Mouse (Mus musculus) adrenal gland, postnatal 4 days (tissue): ENCODE measurements around the gene Slc44a4. TPM values are rescaled to one million over a fixed set of nuclear protein-coding genes. Genes with fewer than 3 reads are reported as not detected.
"Not testable (repeated sequence)": the region's sequence is repeated elsewhere in the genome, so short reads cannot be mapped to it uniquely, and the experiment has no call there.

ENCODE experiments used
- DNase-seq, 2 experiments: peaks; one replicate each; pipeline ENCODE4 v3.0.0; 2021 to 2022; ENCODE audit warnings: low spot score in 2 of 2, mixed read lengths in 2 of 2
- total RNA-seq, 2 experiments: library from RNA; stranded (reverse); gene quantifications; 2 replicates each; pipeline ENCODE4 v1.2.3; 2021

The Slc44a4 gene
- total RNA-seq, 2 experiments from 2014 or later = 0.93 to 3.8 TPM

DNA sequence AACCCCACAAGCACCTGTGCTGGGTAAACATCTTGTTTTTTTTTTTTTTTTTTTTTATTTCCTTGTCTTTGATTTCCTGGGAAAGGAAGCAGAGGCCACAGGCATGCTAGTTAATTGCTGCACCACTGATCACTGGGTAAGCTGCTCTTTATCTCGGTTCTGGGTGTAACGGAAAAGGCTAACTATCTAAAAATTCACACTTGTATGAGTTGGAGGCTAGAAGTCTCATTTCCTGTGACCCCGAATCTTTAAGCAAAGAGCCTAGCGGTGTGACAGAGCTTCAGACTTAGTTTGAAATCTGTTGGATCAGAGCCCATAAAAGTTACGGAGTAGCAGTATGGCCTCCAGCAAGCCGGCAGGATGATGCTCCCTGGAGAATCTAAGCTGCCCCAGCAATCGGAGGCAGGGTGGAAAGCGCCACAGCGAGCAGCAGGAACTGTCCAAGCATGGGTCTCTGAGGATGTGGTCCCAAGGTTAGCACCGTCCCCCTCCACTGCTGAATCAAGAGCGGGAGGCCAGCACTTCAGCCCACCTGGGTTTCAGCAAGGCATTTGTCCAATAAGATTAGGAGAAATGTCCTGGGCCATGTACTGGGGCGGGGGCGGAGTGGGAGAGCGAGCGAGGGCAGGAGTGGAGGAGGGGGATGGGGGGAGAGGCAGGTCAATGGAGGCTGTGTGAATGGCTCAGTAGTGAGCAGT is 27.2 kb downstream of the Slc44a4 start:
- no peak for DNase-seq

DNA sequence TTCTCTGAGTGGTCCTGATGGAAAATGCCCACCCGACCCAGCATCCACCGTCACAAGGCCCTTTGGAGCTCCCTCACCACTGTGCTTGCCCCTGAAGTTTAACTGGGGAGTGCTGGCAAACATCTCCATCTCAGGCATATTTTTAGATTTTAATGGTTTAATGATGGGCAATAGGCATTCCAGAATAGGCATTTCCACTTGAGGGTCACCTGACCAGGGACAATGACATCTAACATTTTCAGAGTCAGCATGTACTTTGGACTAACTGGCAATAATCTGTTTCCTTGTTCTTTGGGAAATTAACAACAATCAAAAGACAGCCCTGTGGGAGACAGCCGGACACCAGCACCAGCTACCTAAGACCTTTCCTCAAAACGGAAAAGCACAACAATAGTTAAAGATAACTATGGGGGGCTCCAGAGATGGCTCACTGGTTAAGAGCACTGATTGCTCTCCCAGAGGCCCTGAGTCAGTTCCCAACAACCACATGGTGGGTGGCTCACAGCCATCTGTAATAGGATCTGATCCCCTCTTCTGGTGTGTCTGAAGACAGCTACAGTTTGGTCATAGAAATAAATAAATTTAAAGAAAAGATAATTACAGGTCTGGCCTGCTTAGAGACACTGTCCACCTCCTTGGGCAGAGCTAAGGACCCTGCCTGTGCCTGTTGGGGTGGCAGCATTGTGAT is 29.0 kb downstream of the Slc44a4 start:
- DNase-seq = no peak

DNA sequence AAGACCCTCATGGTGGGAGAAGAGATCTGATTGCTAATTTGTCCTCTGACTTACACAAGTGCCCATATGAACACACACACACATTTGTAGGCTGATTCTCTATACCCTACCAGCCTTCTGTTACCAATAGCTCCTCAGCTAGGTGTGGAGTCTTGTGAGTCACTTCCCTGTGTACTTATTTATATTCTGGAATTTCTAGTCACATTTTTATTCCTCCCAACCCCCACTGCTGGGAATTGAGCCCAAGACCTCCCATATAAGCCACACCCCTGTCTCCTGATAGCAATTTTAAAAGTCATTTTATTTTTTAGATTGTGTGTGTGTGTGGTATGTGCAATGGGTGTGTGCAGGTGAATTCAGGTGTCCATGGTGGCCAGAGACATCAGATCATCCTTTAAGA is 30.1 kb downstream of the Slc44a4 start:
- no peak for DNase-seq

DNA sequence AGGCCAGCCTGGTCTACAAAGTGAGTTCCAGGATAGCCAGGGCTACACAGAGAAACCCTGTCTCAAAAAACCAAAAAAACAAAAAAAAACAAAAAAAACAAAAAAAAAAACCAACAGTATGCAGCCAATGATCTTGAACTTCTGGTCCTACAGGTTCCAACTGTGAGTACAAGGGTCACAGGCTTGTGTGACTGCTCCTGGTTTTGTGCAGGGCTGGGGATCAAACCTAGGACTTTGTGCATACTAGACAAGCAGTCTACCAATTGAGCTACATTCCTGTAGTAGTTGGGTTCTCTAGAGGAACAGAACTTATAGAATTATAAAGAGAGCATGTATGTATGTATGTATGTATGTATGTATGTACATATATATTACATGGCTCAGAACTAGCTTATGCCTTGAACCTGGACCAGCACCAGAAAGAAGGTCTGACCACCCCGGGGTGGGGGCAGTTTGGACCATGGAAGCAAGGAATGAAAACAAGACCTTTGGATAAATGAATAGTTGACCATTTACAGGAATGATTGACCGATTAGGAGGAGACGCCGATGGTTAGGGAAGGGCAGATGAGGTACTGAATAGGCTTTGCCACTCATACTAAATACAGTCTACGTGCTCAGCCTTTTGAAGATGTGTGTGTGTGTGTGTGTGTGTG is 32.3 kb downstream of the Slc44a4 start:
- no peak for DNase-seq

DNA sequence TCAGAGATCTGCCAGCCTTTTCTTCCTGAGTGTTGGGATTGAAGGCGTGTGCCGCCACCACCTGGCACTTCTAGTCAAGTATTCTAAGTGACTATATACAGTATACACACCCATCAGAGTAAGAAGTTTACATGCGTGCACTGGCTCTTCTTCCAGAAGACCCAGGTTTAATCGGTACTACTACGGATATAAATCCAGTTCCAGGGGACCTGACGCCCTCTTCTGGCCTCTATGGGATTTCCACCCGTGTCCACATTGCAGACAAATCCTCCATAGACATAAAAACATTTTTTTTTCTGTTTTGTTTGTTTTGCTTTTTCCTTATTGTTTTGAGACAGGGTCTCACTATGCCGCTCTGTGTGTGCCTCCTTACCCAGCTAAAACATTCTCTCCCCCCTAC is 33.3 kb downstream of the Slc44a4 start:
- DNase-seq = no peak

DNA sequence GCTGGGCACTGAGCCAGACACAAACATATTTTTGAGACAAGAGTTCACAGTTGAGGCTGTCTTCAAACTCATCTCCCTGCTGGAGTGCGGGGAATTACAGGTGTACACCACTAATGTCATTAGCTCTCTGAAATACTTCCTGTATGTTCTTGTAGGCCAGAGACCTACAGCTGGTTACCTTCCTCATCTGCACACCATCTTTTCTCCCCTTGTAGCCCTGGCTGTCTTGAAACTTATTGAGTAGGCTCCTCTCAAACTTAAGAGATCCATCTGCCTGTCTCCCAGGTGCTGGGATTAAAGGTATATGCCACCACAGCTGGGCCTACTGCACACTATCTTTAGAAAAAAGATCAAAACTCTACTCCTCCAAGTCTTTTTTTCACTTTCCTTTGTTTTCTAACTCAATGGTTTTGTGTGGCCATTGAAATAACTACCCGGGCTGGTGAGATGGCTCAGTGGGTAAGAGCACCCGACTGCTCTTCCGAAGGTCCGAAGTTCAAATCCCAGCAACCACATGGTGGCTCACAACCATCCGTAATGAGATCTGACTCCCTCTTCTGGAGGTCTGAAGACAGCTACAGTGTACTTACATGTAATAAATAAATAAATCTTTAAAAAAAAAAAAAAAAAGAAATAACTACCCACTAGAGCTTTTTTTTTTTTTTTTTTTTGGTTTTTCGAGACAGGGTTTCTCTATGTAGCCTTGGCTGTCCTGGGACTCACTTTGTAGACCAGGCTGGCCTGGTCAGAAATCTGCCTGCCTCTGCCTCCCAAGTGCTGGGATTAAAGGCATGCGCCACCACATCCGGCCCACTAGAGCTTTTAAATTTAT is 34.7 kb downstream of the Slc44a4 start:
- DNase-seq = not testable (repeated sequence)

DNA sequence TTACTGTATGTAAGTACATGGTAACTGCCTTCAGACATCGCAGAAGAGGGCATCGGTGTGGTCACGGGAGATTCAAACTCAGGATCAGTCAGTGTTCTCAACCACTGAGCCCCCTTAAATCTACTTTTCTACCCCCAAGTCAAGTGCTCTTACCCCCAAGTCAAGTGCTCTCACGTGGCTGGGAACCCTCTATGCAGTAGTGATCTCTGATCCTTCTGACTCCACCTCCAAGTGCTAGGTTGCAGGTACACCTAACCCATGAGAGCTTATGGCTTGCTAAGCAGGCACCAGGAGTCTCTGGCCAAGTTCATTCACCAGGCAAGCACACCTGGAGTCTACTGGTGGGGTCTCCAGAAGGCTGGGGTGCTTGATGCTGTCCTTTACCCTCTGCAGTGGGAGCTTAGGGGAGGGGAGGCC is 35.3 kb downstream of the Slc44a4 start:
- no peak for DNase-seq

DNA sequence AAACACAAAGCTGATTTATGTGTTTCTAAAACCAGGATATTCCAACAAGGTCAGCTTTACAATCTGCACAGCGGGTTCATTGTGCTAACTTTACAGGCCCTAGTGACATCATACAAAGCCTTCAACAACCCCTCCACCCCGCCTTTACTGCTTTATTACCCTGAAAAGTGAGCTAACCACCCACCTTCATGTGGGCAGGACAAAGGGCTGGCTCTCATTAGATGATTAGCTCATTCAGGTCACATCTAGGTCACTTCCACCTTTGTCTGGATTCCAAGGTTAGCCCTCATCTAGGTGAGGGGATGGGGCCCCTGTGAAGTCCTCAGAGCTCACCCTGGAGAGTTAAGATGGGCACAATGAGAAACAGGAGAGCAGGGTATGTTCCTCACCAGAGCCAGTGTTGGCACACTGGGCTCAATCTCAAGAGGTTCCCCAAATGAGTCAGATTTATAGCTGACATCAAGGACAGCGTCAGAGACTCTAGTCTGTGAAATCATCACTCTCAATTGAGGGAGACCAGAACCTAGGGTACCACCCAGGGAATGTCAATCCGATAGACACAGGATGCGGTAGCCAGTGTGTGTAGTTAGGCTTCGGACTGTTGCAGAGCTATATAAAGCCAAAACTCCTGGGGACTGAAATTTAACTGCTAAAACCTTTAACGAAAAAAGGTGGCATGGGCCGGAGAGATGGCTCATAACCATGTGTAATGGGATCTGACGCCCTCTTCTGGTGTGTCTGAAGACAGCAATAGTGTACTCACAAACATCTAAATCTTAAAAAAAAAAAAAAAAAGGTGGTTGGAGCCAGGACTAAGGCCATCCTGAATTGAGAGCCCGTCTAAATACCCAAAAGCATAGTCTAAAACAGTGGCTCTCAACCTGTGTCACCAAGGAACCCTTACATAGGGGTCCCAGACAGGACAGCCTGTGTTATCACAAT is 36.5 kb downstream of the Slc44a4 start:
- DNase-seq = no peak

DNA sequence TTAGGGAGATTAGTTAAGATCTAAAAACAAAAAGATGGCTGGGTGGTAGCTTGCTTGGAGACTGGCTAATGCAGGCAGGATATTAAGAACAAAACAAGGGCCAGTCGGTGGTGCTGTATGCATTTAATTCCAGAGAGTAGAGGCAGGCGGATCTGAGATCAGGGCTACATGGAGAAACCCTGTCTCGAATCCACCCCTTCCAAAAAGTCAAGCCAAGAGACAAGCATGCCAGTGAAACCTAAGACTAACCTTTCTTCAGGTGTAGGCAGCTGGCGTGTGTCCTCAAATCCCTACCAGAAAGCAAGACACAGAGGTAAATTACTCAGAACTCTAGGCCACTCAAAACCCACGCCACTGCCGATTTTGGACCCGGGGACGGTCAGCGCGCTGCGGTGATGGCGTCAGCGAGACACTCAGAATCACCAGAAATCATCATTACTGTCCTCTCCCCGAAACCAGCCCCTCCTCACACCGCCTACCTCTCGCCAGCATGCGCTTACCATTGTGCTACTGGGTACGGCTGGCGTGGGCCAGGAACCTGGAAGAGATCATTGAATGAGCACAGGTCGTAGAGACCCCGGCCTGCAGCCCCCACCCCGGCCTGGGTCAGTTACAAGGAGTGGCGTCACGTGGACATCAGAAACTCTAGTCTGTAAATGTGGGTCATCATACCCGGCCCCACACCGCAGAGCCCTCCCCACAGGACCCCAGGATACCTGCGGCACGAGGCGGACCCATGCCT is 37.5 kb downstream of the Slc44a4 start:
- no peak for DNase-seq

DNA sequence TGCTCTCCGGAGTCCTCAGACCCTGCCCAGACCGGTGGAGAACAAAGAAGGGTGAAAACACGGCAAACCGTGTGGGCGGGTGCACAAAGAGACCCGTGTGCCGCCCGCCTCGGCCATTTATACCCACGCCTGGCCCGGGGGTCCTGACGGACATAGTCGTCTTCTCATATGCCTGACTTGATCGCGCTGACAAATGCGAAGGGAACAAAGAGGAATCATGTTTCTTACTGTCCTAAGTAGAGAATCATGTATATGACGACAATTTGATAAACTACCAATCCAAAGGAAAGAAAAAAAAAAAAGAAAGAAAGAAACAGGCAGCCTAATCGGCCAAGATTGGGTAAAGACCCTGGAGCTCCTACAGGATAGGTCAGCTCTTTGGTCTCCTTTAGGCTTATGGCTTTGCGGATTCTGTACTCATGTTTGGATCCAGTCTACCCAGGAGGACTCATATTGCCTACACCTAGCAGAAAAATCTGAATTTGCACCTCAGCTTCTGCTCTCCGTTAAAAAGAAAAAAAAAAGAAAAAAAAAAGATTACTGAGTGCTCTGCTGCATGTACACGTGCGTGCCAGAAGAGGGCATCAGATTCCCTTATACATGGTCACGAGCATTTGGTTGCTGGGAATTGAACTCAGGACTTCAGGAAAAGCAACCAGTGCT is 38.2 kb downstream of the Slc44a4 start:
- peak; percentile 48 to 62 for DNase-seq

DNA sequence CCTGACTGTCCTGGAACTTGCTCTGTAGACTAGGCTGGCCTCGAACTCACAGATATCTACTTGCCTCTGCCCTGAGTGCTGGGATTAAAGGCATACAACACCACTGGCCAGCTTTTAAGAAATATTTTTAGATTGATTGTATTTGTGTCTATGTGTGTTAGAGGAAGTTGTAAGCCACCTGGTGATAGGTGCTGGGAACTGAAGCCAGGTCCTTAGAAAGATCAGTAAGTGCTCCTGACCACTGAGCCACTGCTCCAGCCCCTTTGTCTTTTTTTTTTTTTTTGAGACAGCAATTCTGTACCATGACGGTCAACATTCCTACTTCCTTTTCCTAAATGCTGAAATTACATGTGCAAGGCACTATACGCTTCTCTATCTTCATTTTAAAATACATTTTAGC is 39.0 kb downstream of the Slc44a4 start:
- DNase-seq = no peak

DNA sequence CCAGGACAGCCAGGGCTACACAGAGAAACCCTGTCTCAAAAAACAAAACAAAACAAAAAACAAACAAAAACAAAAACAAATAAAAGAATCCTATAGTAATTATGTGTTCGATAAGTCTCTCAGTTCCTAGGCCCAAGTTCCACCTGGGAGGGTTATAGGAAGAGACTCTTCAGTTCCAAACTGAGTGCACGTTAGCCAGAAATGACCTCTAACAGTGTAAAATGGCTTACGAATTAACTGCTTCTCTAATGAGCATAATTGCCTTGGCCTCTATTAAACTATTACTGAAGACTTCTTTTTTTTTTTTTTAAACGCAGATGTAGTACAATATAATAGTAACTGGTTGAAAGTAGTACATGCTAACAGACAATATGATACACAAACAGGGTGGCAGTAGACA is 39.6 kb downstream of the Slc44a4 start:
- no peak for DNase-seq

DNA sequence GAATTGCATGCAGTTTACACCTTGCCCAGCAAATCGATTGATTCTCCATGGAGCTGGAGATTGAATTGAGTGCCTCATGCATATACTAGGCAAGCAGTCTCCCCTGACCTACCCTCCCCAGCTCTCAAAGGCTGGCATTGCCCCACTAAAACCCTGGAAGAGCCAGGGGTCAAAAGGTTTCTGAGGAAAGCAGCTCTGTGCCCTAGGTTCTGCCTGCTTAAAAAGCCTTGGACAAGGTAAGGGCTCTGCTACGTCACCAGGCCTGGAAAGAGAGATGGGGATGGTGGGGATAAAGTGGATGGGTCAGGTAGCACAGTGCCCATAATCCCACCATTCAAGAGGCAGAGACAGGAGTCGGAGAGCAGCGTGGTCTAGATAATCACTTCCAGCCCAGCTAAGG is 40.6 kb downstream of the Slc44a4 start:
- DNase-seq = no peak

DNA sequence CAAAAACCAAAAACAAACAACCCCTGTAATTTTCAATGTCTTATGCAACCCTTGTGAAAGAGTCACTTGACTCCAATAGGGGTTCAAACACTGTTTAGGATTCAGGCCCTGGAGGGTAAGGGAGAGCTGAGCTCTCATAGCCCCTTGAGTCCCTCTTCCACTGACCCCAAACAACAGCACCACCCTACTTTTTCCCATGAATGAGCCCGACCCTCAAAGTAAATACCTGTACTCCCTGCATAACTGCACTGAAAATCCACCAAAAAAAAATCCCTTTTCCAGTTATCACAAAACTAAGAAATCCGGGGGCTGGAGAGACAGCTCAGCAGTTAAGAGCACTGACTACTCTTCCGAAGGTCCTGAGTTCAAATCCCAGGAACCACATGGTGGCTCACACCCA is 41.6 kb downstream of the Slc44a4 start:
- DNase-seq = no peak

DNA sequence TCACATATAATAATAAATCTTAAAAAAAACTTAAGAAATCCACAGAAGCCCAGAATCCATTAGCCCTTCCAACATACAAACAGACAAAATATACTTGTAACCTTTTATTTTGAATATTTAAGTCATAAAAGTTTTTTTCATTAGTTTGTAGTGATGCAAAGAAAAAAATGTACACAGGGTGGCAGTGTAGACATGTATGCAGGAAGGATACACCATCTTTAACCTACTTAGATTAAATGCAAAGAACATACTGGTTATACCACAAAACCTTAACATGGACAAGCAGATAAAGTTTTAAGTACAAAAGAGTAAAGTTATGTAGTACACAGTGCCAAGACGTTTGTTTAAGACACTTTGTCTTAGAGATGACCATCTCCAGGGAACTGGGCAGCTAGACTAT is 42.1 kb downstream of the Slc44a4 start:
- no peak for DNase-seq

DNA sequence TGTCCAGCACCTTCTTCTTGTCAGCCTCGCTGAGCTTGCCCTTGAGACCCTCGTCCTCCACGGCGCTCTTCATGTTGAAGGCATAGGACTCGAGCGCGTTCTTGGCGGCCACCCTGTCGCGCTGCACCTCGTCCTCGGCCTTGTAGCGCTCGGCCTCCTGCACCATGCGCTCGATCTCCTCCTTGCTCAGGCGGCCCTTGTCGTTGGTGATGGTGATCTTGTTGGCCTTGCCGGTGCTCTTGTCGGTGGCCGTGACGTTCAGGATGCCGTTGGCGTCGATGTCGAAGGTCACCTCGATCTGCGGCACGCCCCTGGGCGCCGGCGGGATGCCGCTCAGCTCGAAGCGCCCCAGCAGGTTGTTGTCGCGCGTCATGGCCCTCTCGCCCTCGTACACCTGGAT is 43.0 kb downstream of the Slc44a4 start:
- DNase-seq = not testable (repeated sequence)

DNA sequence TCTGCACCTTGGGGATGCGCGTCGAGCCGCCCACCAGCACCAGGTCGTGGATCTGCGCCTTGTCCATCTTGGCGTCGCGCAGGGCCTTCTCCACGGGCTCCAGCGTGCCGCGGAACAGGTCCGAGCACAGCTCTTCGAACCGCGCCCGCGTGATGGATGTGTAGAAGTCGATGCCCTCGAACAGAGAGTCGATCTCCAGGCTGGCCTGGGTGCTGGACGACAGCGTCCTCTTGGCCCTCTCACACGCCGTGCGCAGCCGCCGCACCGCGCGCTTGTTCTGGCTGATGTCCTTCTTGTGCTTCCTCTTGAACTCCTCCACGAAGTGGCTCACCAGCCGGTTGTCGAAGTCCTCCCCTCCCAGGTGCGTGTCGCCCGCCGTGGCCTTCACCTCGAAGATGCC is 43.7 kb downstream of the Slc44a4 start:
- not testable (repeated sequence) for DNase-seq

DNA sequence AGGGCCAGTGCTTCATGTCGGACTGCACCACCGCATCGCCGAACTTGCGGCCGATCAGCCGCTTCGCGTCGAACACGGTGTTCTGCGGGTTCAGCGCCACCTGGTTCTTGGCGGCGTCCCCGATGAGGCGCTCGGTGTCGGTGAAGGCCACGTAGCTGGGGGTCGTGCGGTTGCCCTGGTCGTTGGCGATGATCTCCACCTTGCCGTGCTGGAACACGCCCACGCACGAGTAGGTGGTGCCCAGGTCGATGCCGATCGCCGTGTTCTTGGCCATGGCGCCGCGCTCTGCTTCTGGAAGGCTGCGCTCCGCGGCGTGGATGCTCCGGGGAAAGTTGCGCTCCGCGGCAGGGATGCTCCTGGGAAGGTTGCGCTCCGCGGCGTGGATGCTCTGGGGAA is 44.5 kb downstream of the Slc44a4 start:
- DNase-seq = not testable (repeated sequence)

DNA sequence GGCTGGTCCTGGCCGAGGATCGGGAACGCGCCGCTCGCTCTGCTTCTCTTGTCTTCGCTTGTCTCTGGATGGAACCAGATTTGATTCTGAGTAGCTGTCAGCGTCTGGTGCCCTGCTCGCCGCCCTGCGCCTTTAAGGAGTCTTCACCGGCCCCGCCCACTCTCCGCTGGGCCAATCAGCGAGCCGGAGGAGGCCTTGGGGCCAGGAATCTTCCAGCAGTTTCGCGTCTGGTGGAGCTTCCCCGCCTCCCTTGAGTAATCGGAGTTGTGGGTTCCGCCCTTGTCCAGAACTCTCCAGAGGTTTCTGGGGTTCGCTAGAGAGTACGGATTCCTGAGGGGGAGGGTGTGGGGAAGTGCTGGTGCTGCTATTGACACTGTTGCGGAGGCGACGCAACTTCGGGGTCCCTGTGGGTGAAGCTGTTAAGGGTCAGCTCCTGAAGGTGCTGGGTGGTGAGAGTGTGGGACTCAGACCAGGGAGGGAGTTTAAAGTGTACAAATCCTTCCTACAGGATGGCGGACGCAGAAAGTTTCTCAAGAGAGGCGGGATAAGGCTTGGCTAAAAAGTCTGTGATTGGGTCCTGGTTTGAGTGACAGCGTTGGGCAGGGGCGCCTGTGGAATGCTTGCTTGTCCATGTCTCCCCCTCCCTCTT is 45.0 kb downstream of the Slc44a4 start, which contains the start of gene Hspa1b:
Hspa1b (minus strand) TSS at position 109 of the 649 bp plus-strand sequence.
- DNase-seq = peak; percentile 39 to 52
